Mouse (Mus musculus): ENCODE measurements around the gene Pip5k1b. TPM values are rescaled to one million over a fixed set of nuclear protein-coding genes. Genes with fewer than 3 reads are reported as not detected.

The Pip5k1b gene
- total RNA-seq, 2 experiments from 2014 or later = 28.9 to 29.9 TPM

GRCm38 (mm10) chr19:24484612-24485194, 71.0 kb downstream of the Pip5k1b start:
- no peak for TF ChIP-seq CTCF (IDR thresholded peaks at IDR 0.05)
- H3K27ac ChIP-seq = no peak overlapping the region
- intact Hi-C loops (cut with DNase I) = no loop called here
- no peak overlapping the region for H3K4me3 ChIP-seq
- no peak for DNase-seq (ENCODE audit: extremely low spot score in 1 of 2, low spot score in 2 of 2)

- Histone ChIP-seq H3K4me3 (no peak overlapping the region), H3K27ac (no peak overlapping the region)
- TF ChIP-seq CTCF (IDR thresholded peaks at IDR 0.05) = no peak
- intact Hi-C loops (cut with DNase I) = no loop called here
- DNase-seq (ENCODE audit: extremely low spot score in 1 of 2, low spot score in 2 of 2) = no peak
Measured at GRCm38 (mm10) chr19:24480916-24481315, 74.8 kb downstream of the Pip5k1b start.

GRCm38 (mm10) chr19:24476929-24477882, 78.5 kb downstream of the Pip5k1b start, which contains the start of gene Fam122a:
TSS of gene Fam122a (minus strand) at chr19:24477356.
- peak within 1 kb of the TSS; percentile 68 for H3K4me3 ChIP-seq
- peak within 1 kb of the TSS; percentile 97 for H3K27ac ChIP-seq
- intact Hi-C loops (cut with DNase I) = loop anchor here (1.0 to 5.0 kb wide), 3 partner anchors 79 to 395 kb away; no protein-coding TSS in a partner anchor
- peak; percentile 93 to 94 for DNase-seq (ENCODE audit: extremely low spot score in 1 of 2, low spot score in 2 of 2)
- peak; percentile 6 for TF ChIP-seq CTCF (IDR thresholded peaks at IDR 0.05)

- H3K27ac ChIP-seq = peak overlapping the region; percentile 97
- TF ChIP-seq CTCF (IDR thresholded peaks at IDR 0.05) = no peak
- intact Hi-C loops (cut with DNase I) = loop anchor here (5.0 kb wide), 1 partner anchor 396 kb away; no protein-coding TSS in a partner anchor
- DNase-seq (ENCODE audit: extremely low spot score in 1 of 2, low spot score in 2 of 2) = no peak
- peak overlapping the region; percentile 68 for H3K4me3 ChIP-seq
Measured at GRCm38 (mm10) chr19:24476461-24476860, 79.2 kb downstream of the Pip5k1b start.

- intact Hi-C loops (cut with DNase I) = loop anchor here (5.0 kb wide), 1 partner anchor 397 kb away; no protein-coding TSS in a partner anchor
Measured at GRCm38 (mm10) chr19:24475281-24475680, 80.4 kb downstream of the Pip5k1b start.

GRCm38 (mm10) chr19:24472512-24472911, 83.2 kb downstream of the Pip5k1b start:
- TF ChIP-seq CTCF (IDR thresholded peaks at IDR 0.05) = no peak
- H3K27ac ChIP-seq = no peak overlapping the region
- intact Hi-C loops (cut with DNase I) = no loop called here
- no peak overlapping the region for H3K4me3 ChIP-seq
- DNase-seq (ENCODE audit: extremely low spot score in 1 of 2, low spot score in 2 of 2) = no peak

More at GRCm38 (mm10) chr19:24475281-24475680, 80.4 kb downstream of the Pip5k1b start:
- no peak for TF ChIP-seq CTCF (IDR thresholded peaks at IDR 0.05)
- Histone ChIP-seq H3K27ac (no peak overlapping the region), H3K4me3 (no peak overlapping the region)
- no peak for DNase-seq (ENCODE audit: extremely low spot score in 1 of 2, low spot score in 2 of 2)

GRCm38 (mm10) chr19:24471538-24471937, 84.1 kb downstream of the Pip5k1b start:
- TF ChIP-seq CTCF (IDR thresholded peaks at IDR 0.05) = no peak
- intact Hi-C loops (cut with DNase I) = no loop called here
- DNase-seq (ENCODE audit: extremely low spot score in 1 of 2, low spot score in 2 of 2) = no peak
- Histone ChIP-seq H3K27ac (no peak overlapping the region), H3K4me3 (no peak overlapping the region)

- intact Hi-C loops (cut with DNase I) = no loop called here
- no peak for DNase-seq (ENCODE audit: extremely low spot score in 1 of 2, low spot score in 2 of 2)
- TF ChIP-seq CTCF (IDR thresholded peaks at IDR 0.05) = no peak
- Histone ChIP-seq H3K4me3 (no peak overlapping the region), H3K27ac (no peak overlapping the region)
Measured at GRCm38 (mm10) chr19:24469216-24469615, 86.5 kb downstream of the Pip5k1b start.

- intact Hi-C loops (cut with DNase I) = no loop called here
- Histone ChIP-seq H3K27ac (no peak overlapping the region), H3K4me3 (no peak overlapping the region)
- no peak for DNase-seq (ENCODE audit: extremely low spot score in 1 of 2, low spot score in 2 of 2)
- TF ChIP-seq CTCF (IDR thresholded peaks at IDR 0.05) = no peak
Measured at GRCm38 (mm10) chr19:24468616-24469015, 87.1 kb downstream of the Pip5k1b start.

GRCm38 (mm10) chr19:24463011-24463410, 92.7 kb downstream of the Pip5k1b start:
- H3K4me3 ChIP-seq = no peak overlapping the region
- intact Hi-C loops (cut with DNase I) = no loop called here
- DNase-seq (ENCODE audit: extremely low spot score in 1 of 2, low spot score in 2 of 2) = no peak
- TF ChIP-seq CTCF (IDR thresholded peaks at IDR 0.05) = no peak
- no peak overlapping the region for H3K27ac ChIP-seq

GRCm38 (mm10) chr19:24456591-24457231, 99.0 kb downstream of the Pip5k1b start:
- peak; percentile 29 to 57 for DNase-seq (ENCODE audit: extremely low spot score in 1 of 2, low spot score in 2 of 2)
- intact Hi-C loops (cut with DNase I) = loop anchor here (1.0 kb wide), 1 partner anchor 39 kb away; no protein-coding TSS in a partner anchor
- Histone ChIP-seq H3K27ac (no peak overlapping the region; the same call in 1 of the 2 replicates), H3K4me3 (no peak overlapping the region)
- no peak for TF ChIP-seq CTCF (IDR thresholded peaks at IDR 0.05)
